Mouse (Mus musculus): ENCODE measurements around the gene Gm49336. TPM values are rescaled to one million over a fixed set of nuclear protein-coding genes. Genes with fewer than 3 reads are reported as not detected.
A peak's percentile ranks its signal among the peaks of the same experiment; 100 is the strongest.

Gm49336 gene
- 30.2 and 32.1 TPM in 2 replicates for polyA plus RNA-seq (2015; fragmentation: Nextera tagmentation; extraction: Ambion mirVana)

DNA sequence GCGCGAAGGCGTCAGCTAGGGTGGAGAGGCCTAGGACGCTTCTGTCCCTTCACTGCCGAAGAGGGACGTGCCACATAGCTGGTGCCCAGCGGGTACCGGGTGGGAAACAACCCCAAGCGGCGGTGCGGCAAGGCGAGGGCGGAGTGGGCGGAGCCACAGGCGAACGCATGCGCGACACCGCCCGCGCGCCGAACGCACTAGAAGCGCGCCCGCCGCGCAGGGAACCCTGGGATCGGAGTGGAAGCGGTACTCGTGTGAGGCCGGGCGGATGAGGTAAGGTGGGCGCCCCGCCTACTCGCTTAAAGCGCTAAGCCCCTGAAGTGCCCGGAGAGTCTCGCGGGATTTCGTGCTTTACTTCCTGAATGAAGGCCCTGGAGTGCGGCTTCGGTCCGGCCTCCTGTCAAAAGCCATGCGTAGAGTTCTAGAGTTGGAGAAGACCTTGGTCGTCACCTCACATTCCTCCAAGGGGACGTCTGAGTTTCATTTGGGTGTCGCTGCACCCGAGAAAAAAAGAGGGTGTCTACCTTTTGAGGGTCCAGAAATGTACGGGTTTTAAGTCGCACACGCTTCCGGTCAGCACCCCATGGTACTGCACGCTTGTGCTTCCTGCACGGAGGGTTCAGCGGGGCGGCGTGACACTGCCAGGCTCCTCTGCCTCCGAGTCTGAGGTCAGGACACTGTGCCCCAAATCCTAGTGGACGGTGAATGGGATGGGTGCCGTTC is at the start of gene Gm49336, which contains the start of gene Nupl1:
Gm49336 (minus strand) TSS at position 227 of the 723 bp plus-strand sequence.
Nupl1 (minus strand) TSS at position 151 of the 723 bp plus-strand sequence.
- peaks cover 21% of the 10 kb centered on the region for H3K4me1 ChIP-seq (replicated peaks)
- peak within 1 kb of the TSS; percentile 93 for H3K4me2 ChIP-seq
- under 1% methylated on average over 60 of the region's 62 CpGs for WGBS
- H3K27me3 ChIP-seq: no peaks in the 10 kb centered on the region
- peak; percentile 100 for ATAC-seq (replicated peaks; ENCODE audit: insufficient number of reproducible peaks, insufficient read depth, low FRiP score, low read depth)
- no peaks in the 10 kb centered on the region for H3K9me3 ChIP-seq (replicated peaks)
- peak within 1 kb of the TSS; percentile 96 for H3K4me3 ChIP-seq
- H3K36me3 ChIP-seq: no peaks in the 10 kb centered on the region
- H3K27ac ChIP-seq: peak within 1 kb of the TSS; percentile 90
- peak within 1 kb of the TSS; percentile 95 for H3K9ac ChIP-seq

DNA sequence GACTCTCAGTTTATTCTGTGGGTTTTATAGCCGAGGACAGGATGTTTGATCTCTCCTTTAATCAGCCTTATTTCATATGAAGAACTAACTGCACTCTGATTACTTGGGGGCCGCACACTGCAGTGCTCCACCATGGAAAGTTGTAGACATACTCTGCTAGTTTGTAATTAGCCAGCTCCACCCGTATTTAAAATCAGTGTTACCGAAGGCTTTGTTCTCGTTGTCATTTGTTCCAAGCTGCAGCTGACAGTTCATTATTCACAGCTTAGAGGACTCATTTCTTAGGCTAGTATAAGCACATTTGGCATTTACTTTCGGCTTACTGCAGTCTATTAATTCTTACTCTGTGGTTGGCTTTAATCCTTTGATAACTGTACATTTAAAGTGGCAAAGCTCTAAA is 49.7 kb upstream of the Gm49336 start:
- H3K4me3 ChIP-seq: no peak overlapping the region
- WGBS: 81% methylated on average over 6 of the region's 6 CpGs
- H3K9me3 ChIP-seq (replicated peaks): no peaks in the 10 kb centered on the region
- no peak overlapping the region for H3K9ac ChIP-seq
- peaks cover 35% of the 10 kb centered on the region for H3K36me3 ChIP-seq
- H3K4me2 ChIP-seq: no peak overlapping the region
- H3K27ac ChIP-seq: no peak overlapping the region
- no peaks in the 10 kb centered on the region for H3K4me1 ChIP-seq (replicated peaks)
- ATAC-seq (replicated peaks; ENCODE audit: insufficient number of reproducible peaks, insufficient read depth, low FRiP score, low read depth): no peak
- no peaks in the 10 kb centered on the region for H3K27me3 ChIP-seq

DNA sequence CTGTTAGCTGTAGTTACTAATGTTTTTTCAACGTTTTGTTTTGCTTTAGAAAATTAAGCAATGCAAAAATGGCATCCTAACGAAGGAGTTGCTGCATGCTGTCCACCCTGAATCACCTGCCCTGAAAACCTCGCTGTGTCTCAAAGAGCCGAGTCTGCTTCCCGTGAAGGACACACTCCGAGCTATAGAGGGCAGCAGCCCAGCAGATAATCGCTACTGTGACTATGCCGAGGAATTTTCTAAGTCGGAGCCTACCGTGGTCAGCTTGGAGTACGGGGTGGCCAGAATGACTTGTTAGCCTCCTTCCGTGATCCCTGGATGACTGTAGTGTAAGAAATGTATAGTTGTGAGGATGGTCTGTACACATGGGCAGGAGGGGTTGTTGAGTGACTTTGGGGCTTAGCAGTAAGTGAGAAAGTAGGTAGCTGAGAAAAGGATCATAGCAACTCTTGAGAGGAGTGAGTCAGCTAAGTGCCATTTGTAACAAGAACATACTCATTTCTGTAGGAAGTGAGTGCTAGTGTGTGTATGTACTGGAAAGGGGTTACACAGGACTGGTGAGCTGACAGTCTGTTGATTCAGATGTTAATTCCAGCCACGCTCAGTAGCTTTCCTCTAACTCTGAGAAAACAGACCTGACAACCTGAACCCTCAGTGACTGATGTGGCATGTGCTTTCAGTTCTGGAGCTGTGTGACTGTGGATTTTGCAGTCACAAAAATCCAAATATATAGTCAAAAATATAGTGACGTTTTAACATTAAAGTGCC is 49.1 kb upstream of the Gm49336 start:
- H3K27me3 ChIP-seq: no peaks in the 10 kb centered on the region
- no peaks in the 10 kb centered on the region for H3K4me1 ChIP-seq (replicated peaks)
- H3K9ac ChIP-seq: no peak overlapping the region
- H3K9me3 ChIP-seq (replicated peaks): no peaks in the 10 kb centered on the region
- no peak for ATAC-seq (replicated peaks; ENCODE audit: insufficient number of reproducible peaks, insufficient read depth, low FRiP score, low read depth)
- 75% methylated on average over 14 of the region's 14 CpGs for WGBS
- H3K4me2 ChIP-seq: no peak overlapping the region
- H3K4me3 ChIP-seq: no peak overlapping the region
- no peak overlapping the region for H3K27ac ChIP-seq
- H3K36me3 ChIP-seq: peaks cover 35% of the 10 kb centered on the region

GRCm38 (mm10) chr14:60295531-60295930 is 44.2 kb upstream of the Gm49336 start:
- Histone ChIP-seq H3K9ac (no peak overlapping the region), H3K36me3 (peaks cover 36% of the 10 kb centered on the region), H3K27ac (no peak overlapping the region), H3K27me3 (no peaks in the 10 kb centered on the region), H3K4me1 (replicated peaks) (no peaks in the 10 kb centered on the region), H3K9me3 (replicated peaks) (no peaks in the 10 kb centered on the region), H3K4me3 (no peak overlapping the region), H3K4me2 (no peak overlapping the region)
- no peak for ATAC-seq (replicated peaks; ENCODE audit: insufficient number of reproducible peaks, insufficient read depth, low FRiP score, low read depth)
- 81% methylated on average over 1 of the region's 1 CpGs for whole genome bisulfite sequencing

- 86% methylated on average over 4 of the region's 4 CpGs for WGBS
- no peaks in the 10 kb centered on the region for H3K9me3 ChIP-seq (replicated peaks)
- H3K27ac ChIP-seq: no peak overlapping the region
- no peaks in the 10 kb centered on the region for H3K27me3 ChIP-seq
- H3K4me2 ChIP-seq: no peak overlapping the region
- no peak for ATAC-seq (replicated peaks; ENCODE audit: insufficient number of reproducible peaks, insufficient read depth, low FRiP score, low read depth)
- H3K9ac ChIP-seq: no peak overlapping the region
- no peak overlapping the region for H3K4me3 ChIP-seq
- no peaks in the 10 kb centered on the region for H3K4me1 ChIP-seq (replicated peaks)
- H3K36me3 ChIP-seq: peaks cover 43% of the 10 kb centered on the region
These were observed 39.1 kb upstream of the Gm49336 start for GRCm38 (mm10) chr14:60290363-60290762.

GRCm38 (mm10) chr14:60286194-60286863 is 35.0 kb upstream of the Gm49336 start:
- 87% methylated on average over 7 of the region's 7 CpGs for WGBS
- Histone ChIP-seq H3K27ac (no peak overlapping the region), H3K9me3 (replicated peaks) (no peaks in the 10 kb centered on the region), H3K4me1 (replicated peaks) (no peaks in the 10 kb centered on the region), H3K4me2 (no peak overlapping the region), H3K27me3 (no peaks in the 10 kb centered on the region), H3K9ac (no peak overlapping the region), H3K36me3 (peaks cover 30% of the 10 kb centered on the region), H3K4me3 (no peak overlapping the region)
- ATAC-seq (replicated peaks; ENCODE audit: insufficient number of reproducible peaks, insufficient read depth, low FRiP score, low read depth): no peak

GRCm38 (mm10) chr14:60275301-60276276 is 24.3 kb upstream of the Gm49336 start:
- no peak for ATAC-seq (replicated peaks; ENCODE audit: insufficient number of reproducible peaks, insufficient read depth, low FRiP score, low read depth)
- Histone ChIP-seq H3K27ac (no peak overlapping the region), H3K4me2 (no peak overlapping the region), H3K4me1 (replicated peaks) (peaks cover 6% of the 10 kb centered on the region; the same call in 1 of the 2 replicates), H3K27me3 (no peaks in the 10 kb centered on the region), H3K4me3 (no peak overlapping the region), H3K9ac (no peak overlapping the region), H3K9me3 (replicated peaks) (no peaks in the 10 kb centered on the region), H3K36me3 (no peaks in the 10 kb centered on the region)
- 92% methylated on average over 7 of the region's 7 CpGs for WGBS

GRCm38 (mm10) chr14:60273346-60273745 is 22.0 kb upstream of the Gm49336 start:
- Histone ChIP-seq H3K4me1 (replicated peaks) (peaks cover 6% of the 10 kb centered on the region; the same call in 1 of the 2 replicates), H3K27ac (no peak overlapping the region), H3K27me3 (no peaks in the 10 kb centered on the region), H3K4me3 (no peak overlapping the region), H3K4me2 (no peak overlapping the region), H3K9me3 (replicated peaks) (no peaks in the 10 kb centered on the region), H3K36me3 (no peaks in the 10 kb centered on the region), H3K9ac (no peak overlapping the region)
- ATAC-seq (replicated peaks; ENCODE audit: insufficient number of reproducible peaks, insufficient read depth, low FRiP score, low read depth): no peak
- 69% methylated on average over 6 of the region's 6 CpGs for WGBS

GRCm38 (mm10) chr14:60269333-60269732 is 18.0 kb upstream of the Gm49336 start:
- Histone ChIP-seq H3K9me3 (replicated peaks) (no peaks in the 10 kb centered on the region), H3K36me3 (no peaks in the 10 kb centered on the region), H3K27me3 (no peaks in the 10 kb centered on the region), H3K4me3 (no peak overlapping the region), H3K4me2 (no peak overlapping the region), H3K4me1 (replicated peaks) (peaks cover 14% of the 10 kb centered on the region; the same call in 1 of the 2 replicates), H3K27ac (no peak overlapping the region), H3K9ac (no peak overlapping the region)
- 80% methylated on average over 6 of the region's 6 CpGs for WGBS
- no peak for ATAC-seq (replicated peaks; ENCODE audit: insufficient number of reproducible peaks, insufficient read depth, low FRiP score, low read depth)

GRCm38 (mm10) chr14:60264990-60265876 is 13.9 kb upstream of the Gm49336 start, which contains the start of gene Mtmr6:
Mtmr6 (plus strand) TSS chr14:60265228.
- H3K36me3 ChIP-seq: no peaks in the 10 kb centered on the region
- no peaks in the 10 kb centered on the region for H3K27me3 ChIP-seq
- peak within 1 kb of the TSS; percentile 80 for H3K9ac ChIP-seq
- no peaks in the 10 kb centered on the region for H3K9me3 ChIP-seq (replicated peaks)
- under 1% methylated on average over 51 of the region's 51 CpGs for WGBS
- H3K27ac ChIP-seq: peak within 1 kb of the TSS; percentile 82
- peak; percentile 100 for ATAC-seq (replicated peaks; ENCODE audit: insufficient number of reproducible peaks, insufficient read depth, low FRiP score, low read depth)
- H3K4me3 ChIP-seq: peak within 1 kb of the TSS; percentile 91
- H3K4me1 ChIP-seq (replicated peaks): peaks cover 8% of the 10 kb centered on the region; the same call in 1 of the 2 replicates
- peak within 1 kb of the TSS; percentile 71 for H3K4me2 ChIP-seq

Data from heart, embryonic 15.5 days (tissue).